Mouse (Mus musculus) ES-E14 (cell line): Measurements from ENCODE around the gene Rangrf. TPM values are rescaled to one million over a fixed set of nuclear protein-coding genes. Genes with fewer than 3 reads are reported as not detected.
"Not testable (repeated sequence)": the region's sequence is repeated elsewhere in the genome, so short reads cannot be mapped to it uniquely, and the experiment has no call there.

Experiments
- DNase-seq: peaks from one replicate; pipeline ENCODE4 v3.0.0-alpha.2; 2013; ENCODE audit warnings: low read depth, low spot score
- H3K27ac ChIP-seq: 2 replicates; pipeline ENCODE4 v1.5.1; 2012; ENCODE audit warnings: low read depth, mild to moderate bottlenecking, low read length, moderate library complexity, mixed read lengths; ENCODE audit not compliant: poor library complexity, insufficient read depth, severe bottlenecking
- H3K36me3 ChIP-seq: 2 replicates; pipeline ENCODE4 v1.6.1; 2012; ENCODE audit warnings: mild to moderate bottlenecking, low read length, moderate library complexity, mixed read lengths; ENCODE audit not compliant: control insufficient read depth, poor library complexity, insufficient read depth, severe bottlenecking
- H3K4me1 ChIP-seq, 2 experiments: fragments of 150-350 bp in 1 of 2; sonication (generic) in 1 of 2; 2 replicates each; pipeline ENCODE4 v1.6.1; 2012; ENCODE audit warnings: low read length in 2 of 2, mild to moderate bottlenecking in 1 of 2, mixed read lengths in 1 of 2; ENCODE audit not compliant: control insufficient read depth in 2 of 2, insufficient read depth in 2 of 2, poor library complexity in 1 of 2
- H3K4me3 ChIP-seq, 2 experiments: fragments of 150-350 bp in 1 of 2; sonication (generic) in 1 of 2; 2 replicates each; pipeline ENCODE4 v1.5.1; 2012; ENCODE audit warnings: low read length in 2 of 2, low read depth in 1 of 2, mild to moderate bottlenecking in 1 of 2, mixed read lengths in 1 of 2; ENCODE audit not compliant: insufficient read depth in 1 of 2, poor library complexity in 1 of 2, severe bottlenecking in 1 of 2
- H3K9ac ChIP-seq: 2 replicates; pipeline ENCODE4 v1.6.1; 2012; ENCODE audit warnings: low read depth, mild to moderate bottlenecking, low read length, mixed read lengths; ENCODE audit not compliant: poor library complexity, insufficient read depth, severe bottlenecking
- H3K9me3 ChIP-seq: fragments of 150-350 bp; sonication (generic); 2 replicates; pipeline ENCODE4 v1.6.1; 2012; ENCODE audit warnings: low read depth, mild to moderate bottlenecking, low read length; ENCODE audit not compliant: control insufficient read depth, insufficient read depth
- CHD2 ChIP-seq: IDR thresholded peaks from 2 replicates; pipeline ENCODE4 v1.6.1; 2014; ENCODE audit warnings: mild to moderate bottlenecking, low read depth, low read length, inconsistent platforms
- HCFC1 ChIP-seq: IDR thresholded peaks from 2 replicates; pipeline ENCODE4 v1.6.1; 2012; ENCODE audit warnings: low read length, inconsistent platforms, borderline replicate concordance; ENCODE audit not compliant: insufficient read depth
- MAFK ChIP-seq: IDR thresholded peaks from 2 replicates; pipeline ENCODE4 v1.6.1; 2014; ENCODE audit warnings: mild to moderate bottlenecking, low read depth, low read length, inconsistent platforms; ENCODE audit not compliant: insufficient read depth
- ZC3H11A ChIP-seq: IDR thresholded peaks from 2 replicates; pipeline ENCODE4 v1.6.1; 2012; ENCODE audit warnings: low read depth, mild to moderate bottlenecking, inconsistent platforms, low read length, borderline replicate concordance
- ZNF384 ChIP-seq: IDR thresholded peaks from 2 replicates; pipeline ENCODE4 v1.6.1; 2012; ENCODE audit warnings: low read depth, low read length, inconsistent platforms
- in situ Hi-C, 2 experiments: fragments of 600-800 bp; cut with MboI; formaldehyde crosslinking; loops; one replicate each; pipeline ENCODE4 v1.15.1; 2025; ENCODE audit warnings: low sequenced_read_pairs in 2 of 2, inconsistent platforms in 1 of 2; ENCODE audit not compliant: unreplicated experiment in 2 of 2
- total RNA-seq: library from RNA; depleted of rRNA; stranded (reverse); fragments of 300-350 nt; gene quantifications from 2 replicates; pipeline ENCODE4 v1.2.3, GENCODE M21; 2012

Rangrf gene
- total RNA-seq, 1 experiment, result 107 TPM

DNA sequence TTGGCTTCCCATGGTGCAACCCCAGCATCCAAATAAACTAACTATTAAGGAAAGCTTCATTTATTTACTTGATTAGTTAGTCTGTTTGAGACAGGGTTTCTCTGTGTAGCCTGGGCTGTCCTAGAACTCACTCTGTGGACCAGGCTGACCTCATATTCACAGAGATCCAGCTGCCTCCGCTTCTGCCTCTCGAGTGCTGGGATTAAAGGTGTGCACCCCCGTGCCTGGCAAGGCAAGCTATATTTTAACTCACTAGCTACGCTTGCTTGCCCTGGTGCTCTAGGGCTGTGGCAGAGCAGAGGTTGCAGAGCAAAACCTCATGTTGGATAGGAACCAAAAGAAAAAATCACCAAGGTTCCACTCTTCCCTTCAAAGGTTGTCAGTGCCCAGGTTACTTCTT lies 34.5 kb downstream of the Rangrf start:
- DNase-seq, result no peak
- H3K4me1 ChIP-seq, result peaks cover 0 to 2% of the 10 kb centered on the region in 2 experiments; a peak in 1 of 4 replicates
- no peak overlapping the region; a peak in 1 of 4 replicates for H3K4me3 ChIP-seq
- H3K27ac ChIP-seq, result no peak overlapping the region
- H3K36me3 ChIP-seq, result 0 out of 2 replicates have a peak, but pooled peaks cover 3% of the 10 kb centered on the region
- H3K9me3 ChIP-seq, result no peaks in the 10 kb centered on the region
- in situ Hi-C loops, result no loop called here
- no peak overlapping the region for H3K9ac ChIP-seq
- no peak for TF ChIP-seq ZC3H11A
- no peak for TF ChIP-seq ZNF384
- no peak for TF ChIP-seq HCFC1
- TF ChIP-seq MAFK, result no peak
- TF ChIP-seq CHD2, result no peak

DNA sequence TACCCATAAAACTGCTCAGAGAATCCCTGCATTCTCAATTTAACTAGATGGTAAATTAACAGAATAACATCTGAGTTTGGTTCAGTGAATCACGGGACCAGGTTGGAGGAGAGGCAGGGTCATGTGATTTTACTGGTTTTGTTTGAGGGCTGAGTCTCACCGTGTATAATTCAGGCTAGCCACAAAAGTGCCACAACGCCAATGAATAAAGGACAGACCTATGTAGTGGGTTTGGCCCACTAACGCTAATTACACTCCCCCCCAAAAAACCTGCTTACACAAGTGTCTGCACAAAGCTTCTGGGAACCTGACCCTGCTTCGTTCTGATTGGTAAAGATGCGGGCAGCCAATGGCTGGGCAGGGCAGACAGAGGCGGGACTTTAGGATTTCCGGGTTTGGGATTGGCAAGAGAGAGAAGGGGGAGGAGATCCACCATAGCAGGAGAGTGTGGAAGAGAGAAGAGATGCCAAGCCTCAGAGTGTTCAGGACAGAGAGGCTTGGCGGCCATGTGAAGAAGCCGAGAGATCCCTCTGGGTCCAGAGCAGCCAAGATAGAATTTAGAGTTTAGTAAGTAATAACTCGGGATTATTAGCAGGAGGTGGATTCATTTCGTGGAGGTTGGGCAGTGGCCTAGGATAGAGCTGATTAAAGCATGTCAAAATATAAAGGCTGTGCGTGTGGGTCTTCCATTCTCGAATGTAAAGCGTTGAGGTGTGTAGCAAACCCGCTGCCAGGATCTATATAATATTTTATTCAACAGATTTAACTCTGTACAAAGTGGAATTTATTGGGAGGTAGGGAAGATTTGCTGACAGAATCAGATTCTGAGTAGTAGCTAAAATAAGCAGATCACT lies 35.3 kb downstream of the Rangrf start:
- 0 out of 2 replicates have a peak, but pooled peaks cover 3% of the 10 kb centered on the region for H3K36me3 ChIP-seq
- H3K4me1 ChIP-seq, result peaks cover 0 to 2% of the 10 kb centered on the region in 2 experiments; a peak in 1 of 4 replicates
- H3K4me3 ChIP-seq, result peak overlapping the region; percentile 54 to 85
- DNase-seq, result peak; percentile 84
- in situ Hi-C loops, result no loop called here
- no peak for TF ChIP-seq HCFC1
- TF ChIP-seq CHD2, result no peak
- TF ChIP-seq MAFK, result no peak
- TF ChIP-seq ZNF384, result no peak
- TF ChIP-seq ZC3H11A, result no peak
- H3K9me3 ChIP-seq, result no peaks in the 10 kb centered on the region
- peak overlapping the region; percentile 56; the same call in 1 of the 2 replicates for H3K9ac ChIP-seq
- no peak overlapping the region for H3K27ac ChIP-seq

DNA sequence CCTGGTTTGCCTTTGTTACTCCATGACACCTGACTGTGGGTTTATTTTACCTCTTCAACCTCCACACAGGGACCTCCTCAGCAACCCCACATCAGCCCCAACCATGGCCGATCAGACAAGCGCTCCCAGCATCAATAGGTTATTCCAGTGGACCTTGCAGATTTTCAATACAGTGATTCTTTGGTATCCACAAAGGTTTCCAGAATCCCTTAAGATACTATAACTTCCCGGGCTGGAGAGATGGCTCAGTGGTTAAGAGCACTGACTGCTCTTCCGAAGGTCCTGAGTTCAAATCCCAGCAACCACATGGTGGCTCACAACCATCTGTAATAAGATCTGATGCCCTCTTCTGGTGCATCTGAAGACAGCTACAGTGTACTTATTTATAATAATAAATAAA lies 38.0 kb downstream of the Rangrf start:
- H3K4me1 ChIP-seq, H3K9ac ChIP-seq, H3K27ac ChIP-seq, H3K9me3 ChIP-seq, H3K4me3 ChIP-seq, DNase-seq, in situ Hi-C loops, H3K36me3 ChIP-seq: not testable (repeated sequence)

DNA sequence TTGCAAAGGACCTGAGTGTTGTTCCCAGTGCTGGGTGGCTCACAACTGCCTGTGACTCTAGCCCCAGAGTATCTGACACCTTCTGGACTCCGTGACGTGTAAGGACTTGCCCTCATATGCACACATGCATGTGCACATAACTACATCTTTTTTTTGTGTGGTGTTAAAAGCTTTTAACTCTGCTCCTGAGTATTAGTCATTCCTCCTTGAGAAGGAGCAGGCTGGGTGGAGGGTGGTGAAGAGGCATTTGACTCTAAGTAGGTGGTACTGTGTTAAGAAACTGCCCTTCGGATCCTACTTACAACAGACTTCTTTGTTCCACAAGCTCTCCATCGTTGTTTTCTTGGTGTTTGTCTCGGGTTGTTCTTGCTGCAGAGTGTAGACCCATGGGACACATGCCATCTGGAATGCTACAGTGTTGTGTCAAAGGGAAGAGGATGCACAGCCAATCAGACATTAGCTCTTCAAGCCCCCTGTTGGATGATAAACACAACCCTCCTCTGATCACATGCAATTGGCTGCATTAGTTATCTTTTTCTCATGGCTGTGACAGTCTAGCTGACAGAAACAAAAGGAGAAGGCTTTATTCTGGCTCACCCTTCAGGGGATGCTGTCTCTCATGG lies 41.0 kb downstream of the Rangrf start:
- Histone ChIP-seq H3K4me3 (no peak overlapping the region), H3K9ac (no peak overlapping the region), H3K4me1 (no peaks in the 10 kb centered on the region), H3K27ac (no peak overlapping the region), H3K9me3 (no peaks in the 10 kb centered on the region), H3K36me3 (no peaks in the 10 kb centered on the region)
- TF ChIP-seq MAFK (no peak), HCFC1 (no peak), ZC3H11A (no peak), CHD2 (no peak), ZNF384 (no peak)
- in situ Hi-C loops, result no loop called here
- no peak for DNase-seq
